Mouse (Mus musculus) thymus, adult 2 months (tissue): ENCODE measurements at regions not wholly inside any gene's neighbourhood (a gene's known extent, or its start where the extent isn't known, plus 50 kb on each side); places are given as distances from the start of the nearest gene placed in this dataset.

Experiments used
- CTCF ChIP-seq: fragments of 200-500 bp; IDR thresholded peaks from 2 replicates; pipeline ENCODE4 v1.5.1; 2012; ENCODE audit warnings: mild to moderate bottlenecking, control low read depth, low read length, moderate library complexity, borderline replicate concordance; ENCODE audit not compliant: control insufficient read depth, poor library complexity, insufficient read depth; ENCODE audit errors: extremely low read depth
- POLR2A ChIP-seq: fragments of 200-500 bp; IDR thresholded peaks from 2 replicates; pipeline ENCODE4 v1.6.1; 2012; ENCODE audit warnings: mild to moderate bottlenecking, low read length, control low read depth, moderate library complexity; ENCODE audit not compliant: control insufficient read depth, poor library complexity, insufficient read depth; ENCODE audit errors: extremely low read depth

- no peak for TF ChIP-seq POLR2A
- TF ChIP-seq CTCF = no peak
Measured at GRCm38 (mm10) chr10:112798603-112799002, 130.2 kb downstream of the Atxn7l3b start.
